Mouse (Mus musculus) myocyte (in vitro differentiated cells): ENCODE measurements around the gene Cd27. TPM values are rescaled to one million over a fixed set of nuclear protein-coding genes. Genes with fewer than 3 reads are reported as not detected.

Source experiments
- H3K27me3 ChIP-seq: one replicate; pipeline ENCODE4 v1.6.1; 2011; ENCODE audit not compliant: control insufficient read depth, insufficient read depth, insufficient read length
- H3K36me3 ChIP-seq: one replicate; pipeline ENCODE4 v1.6.1; 2011; ENCODE audit not compliant: control insufficient read depth, insufficient read depth
- H3K4me2 ChIP-seq: one replicate; pipeline ENCODE4 v1.6.1; 2011; ENCODE audit warnings: low read depth, control low read depth
- H3K4me3 ChIP-seq: one replicate; pipeline ENCODE4 v1.5.1; 2011; ENCODE audit warnings: mild to moderate bottlenecking, control low read depth, moderate library complexity
- H3K79me2 ChIP-seq: one replicate; pipeline ENCODE4 v1.6.1; 2011; ENCODE audit not compliant: control insufficient read depth, insufficient read depth
- H3ac ChIP-seq: one replicate; pipeline ENCODE4 v1.6.1; 2011; ENCODE audit not compliant: control insufficient read depth, insufficient read length
- CEBPB ChIP-seq: IDR thresholded peaks from 2 replicates; pipeline ENCODE4 v1.6.1; 2011; ENCODE audit warnings: mild to moderate bottlenecking, moderate library complexity; ENCODE audit not compliant: poor library complexity, insufficient read depth, severe bottlenecking
- E2F4 ChIP-seq: IDR thresholded peaks from one replicate; pipeline ENCODE4 v1.6.1; 2011; ENCODE audit warnings: mild to moderate bottlenecking, control low read depth, moderate library complexity; ENCODE audit not compliant: insufficient read depth
- MAX ChIP-seq: IDR thresholded peaks from one replicate; pipeline ENCODE4 v1.6.1; 2011; ENCODE audit warnings: low read depth, mild to moderate bottlenecking, control low read depth
- MYOD1 ChIP-seq, 3 experiments: IDR thresholded peaks; one replicate each; pipeline ENCODE4 v1.6.1; 2011; ENCODE audit warnings: control low read depth in 2 of 3, low read depth in 2 of 3, mild to moderate bottlenecking in 2 of 3, moderate library complexity in 1 of 3; ENCODE audit not compliant: insufficient read length in 2 of 3, control insufficient read depth in 1 of 3
- MYOG ChIP-seq, 3 experiments: IDR thresholded peaks; one replicate each; pipeline ENCODE4 v1.6.1; 2011; ENCODE audit warnings: control low read depth in 2 of 3, low read depth in 2 of 3, mild to moderate bottlenecking in 2 of 3; ENCODE audit not compliant: insufficient read length in 2 of 3, control insufficient read depth in 1 of 3, insufficient read depth in 1 of 3
- POLR2A ChIP-seq: IDR thresholded peaks from one replicate; pipeline ENCODE4 v1.6.1; 2011; ENCODE audit warnings: low read depth, mild to moderate bottlenecking, control low read depth, moderate library complexity; ENCODE audit not compliant: insufficient read length
- POLR2AphosphoS2 ChIP-seq: IDR thresholded peaks from one replicate; pipeline ENCODE4 v1.6.1; 2011; ENCODE audit warnings: low read depth, control low read depth; ENCODE audit not compliant: insufficient read length
- REST ChIP-seq: IDR thresholded peaks from one replicate; pipeline ENCODE4 v1.6.1; 2011; ENCODE audit warnings: mild to moderate bottlenecking, control low read depth, moderate library complexity; ENCODE audit not compliant: insufficient read depth, insufficient read length
- SRF ChIP-seq: IDR thresholded peaks from one replicate; pipeline ENCODE4 v1.6.1; 2011; ENCODE audit warnings: low read depth; ENCODE audit not compliant: control insufficient read depth, insufficient read length
- TCF12 ChIP-seq: IDR thresholded peaks from one replicate; pipeline ENCODE4 v1.6.1; 2011; ENCODE audit warnings: mild to moderate bottlenecking, control low read depth; ENCODE audit not compliant: poor library complexity, insufficient read depth, severe bottlenecking
- TCF3 ChIP-seq: IDR thresholded peaks from one replicate; pipeline ENCODE4 v1.6.1; 2011; ENCODE audit warnings: low read depth, control low read depth; ENCODE audit not compliant: insufficient read length
- USF1 ChIP-seq: IDR thresholded peaks from one replicate; pipeline ENCODE4 v1.6.1; 2011; ENCODE audit warnings: low read depth, mild to moderate bottlenecking, control low read depth, moderate library complexity
- polyA plus RNA-seq: library from polyadenylated mRNA; unstranded; fragments of >200 nt; fragmentation: generic; extraction: Trizol; gene quantifications from one replicate; pipeline ENCODE4 v1.2.1, GENCODE M21; 2012; ENCODE audit warnings: missing spikeins

Gene Cd27
- polyA plus RNA-seq, 1 experiment: 1.5 TPM

- no peaks in the 10 kb centered on the region for H3K36me3 ChIP-seq
- no peak overlapping the region for H3K4me2 ChIP-seq
- no peak overlapping the region for H3K4me3 ChIP-seq
- H3ac ChIP-seq: no peak overlapping the region
- H3K27me3 ChIP-seq: no peaks in the 10 kb centered on the region
- no peaks in the 10 kb centered on the region for H3K79me2 ChIP-seq
- no peak for TF ChIP-seq MYOG (IDR thresholded peaks at IDR 0.05; ENCODE audit: control insufficient read depth in 1 of 3, insufficient read depth in 1 of 3, insufficient read length in 2 of 3, low read depth in 2 of 3)
- no peak for TF ChIP-seq CEBPB
- no peak for TF ChIP-seq MAX
- TF ChIP-seq REST: no peak
- no peak for TF ChIP-seq TCF3
- TF ChIP-seq E2F4: no peak
- no peak for TF ChIP-seq SRF
Measured at GRCm38 (mm10) chr6:125252285-125252684, 15.5 kb upstream of the Cd27 start.

- Histone ChIP-seq H3K27me3 (no peaks in the 10 kb centered on the region), H3K4me3 (no peak overlapping the region), H3ac (no peak overlapping the region), H3K36me3 (no peaks in the 10 kb centered on the region), H3K79me2 (no peaks in the 10 kb centered on the region), H3K4me2 (no peak overlapping the region)
- TF ChIP-seq TCF12: no peak
- TF ChIP-seq POLR2AphosphoS2: peak; percentile 2
Measured at GRCm38 (mm10) chr6:125244551-125244950, 7.7 kb upstream of the Cd27 start.

- Histone ChIP-seq H3ac (no peak overlapping the region), H3K36me3 (no peaks in the 10 kb centered on the region), H3K4me3 (no peak overlapping the region), H3K4me2 (no peak overlapping the region), H3K27me3 (no peaks in the 10 kb centered on the region), H3K79me2 (no peaks in the 10 kb centered on the region)
- TF ChIP-seq TCF3 (no peak), USF1 (no peak), TCF12 (no peak), REST (no peak), MAX (no peak), POLR2AphosphoS2 (no peak)
Measured at GRCm38 (mm10) chr6:125241566-125241965, 4.8 kb upstream of the Cd27 start.

- H3K36me3 ChIP-seq: no peaks in the 10 kb centered on the region
- no peak overlapping the region for H3K4me2 ChIP-seq
- TF ChIP-seq TCF3: no peak
- no peak for TF ChIP-seq E2F4
- TF ChIP-seq POLR2A: no peak
- H3K27me3 ChIP-seq: no peaks in the 10 kb centered on the region
- H3K79me2 ChIP-seq: no peaks in the 10 kb centered on the region
- no peak overlapping the region for H3K4me3 ChIP-seq
- H3ac ChIP-seq: no peak overlapping the region
Measured at GRCm38 (mm10) chr6:125240617-125241016, 3.8 kb upstream of the Cd27 start.

GRCm38 (mm10) chr6:125239547-125239946 lies 2.7 kb upstream of the Cd27 start:
- Histone ChIP-seq H3K27me3 (no peaks in the 10 kb centered on the region), H3K4me3 (no peak overlapping the region), H3ac (no peak overlapping the region), H3K79me2 (no peaks in the 10 kb centered on the region), H3K36me3 (no peaks in the 10 kb centered on the region), H3K4me2 (no peak overlapping the region)
- TF ChIP-seq MYOD1 (IDR thresholded peaks at IDR 0.05; ENCODE audit: control insufficient read depth in 1 of 3, insufficient read length in 2 of 3, low read depth in 2 of 3): no peak
- no peak for TF ChIP-seq MYOG (IDR thresholded peaks at IDR 0.05; ENCODE audit: control insufficient read depth in 1 of 3, insufficient read depth in 1 of 3, insufficient read length in 2 of 3, low read depth in 2 of 3)
- TF ChIP-seq TCF12: no peak
- no peak for TF ChIP-seq POLR2A
- TF ChIP-seq USF1: no peak
- TF ChIP-seq POLR2AphosphoS2: no peak
- TF ChIP-seq E2F4: no peak
- TF ChIP-seq CEBPB: no peak
- TF ChIP-seq TCF3: no peak
- no peak for TF ChIP-seq REST
- no peak for TF ChIP-seq SRF
- no peak for TF ChIP-seq MAX

- no peaks in the 10 kb centered on the region for H3K27me3 ChIP-seq
- H3K36me3 ChIP-seq: no peaks in the 10 kb centered on the region
- H3ac ChIP-seq: no peak overlapping the region
- H3K4me2 ChIP-seq: no peak overlapping the region
- H3K79me2 ChIP-seq: no peaks in the 10 kb centered on the region
- H3K4me3 ChIP-seq: no peak overlapping the region
- TF ChIP-seq TCF12 (no peak), TCF3 (no peak), POLR2AphosphoS2 (no peak), MYOG (IDR thresholded peaks at IDR 0.05; ENCODE audit: control insufficient read depth in 1 of 3, insufficient read depth in 1 of 3, insufficient read length in 2 of 3, low read depth in 2 of 3) (no peak), CEBPB (no peak), USF1 (no peak), REST (no peak), SRF (no peak), MYOD1 (IDR thresholded peaks at IDR 0.05; ENCODE audit: control insufficient read depth in 1 of 3, insufficient read length in 2 of 3, low read depth in 2 of 3) (no peak), E2F4 (no peak), POLR2A (no peak), MAX (no peak)
Measured at GRCm38 (mm10) chr6:125238396-125238795, 1.6 kb upstream of the Cd27 start.
